Mouse (Mus musculus): ENCODE data around the gene Rap1b.

Gene Rap1b

DNA sequence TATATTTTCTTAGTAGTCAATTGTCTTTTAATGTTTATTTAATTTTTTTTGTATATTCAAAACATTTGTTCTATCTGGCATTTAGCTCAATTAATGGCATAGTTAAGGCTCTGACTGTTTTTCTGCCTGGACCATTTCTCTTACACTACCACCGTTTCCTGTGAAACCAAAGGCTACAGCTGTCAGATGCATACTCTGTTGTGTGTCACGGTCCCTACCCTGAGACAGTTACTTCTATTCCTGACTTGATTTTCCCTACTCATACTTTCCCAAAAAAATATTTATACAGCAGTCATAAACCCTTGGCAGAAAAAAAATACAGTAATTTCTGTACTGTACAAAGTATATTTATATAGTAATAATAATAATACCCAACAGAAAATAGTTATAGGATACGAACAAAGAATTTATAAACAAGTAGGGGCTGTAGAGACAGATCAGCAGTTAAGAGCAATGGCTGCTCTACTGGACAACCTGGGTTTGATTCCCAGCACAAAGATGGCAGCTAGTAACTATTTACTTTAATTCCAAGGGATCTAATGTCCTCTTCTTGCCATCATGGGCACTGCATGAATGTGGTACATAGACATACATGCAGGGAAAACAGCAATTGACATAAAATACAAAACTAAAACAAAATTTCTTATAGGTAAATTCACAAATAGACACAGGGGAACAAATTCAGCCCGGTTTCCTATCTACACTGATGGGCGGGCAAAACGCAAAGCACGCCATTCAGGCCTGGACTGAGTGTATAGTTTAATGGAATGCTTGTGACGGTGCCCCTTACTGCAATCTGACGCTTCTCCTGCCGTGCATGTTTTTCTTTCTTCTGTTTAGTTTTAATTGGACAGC is 78.3 kb downstream of the Rap1b start:
- DNase-seq, result no peak

DNA sequence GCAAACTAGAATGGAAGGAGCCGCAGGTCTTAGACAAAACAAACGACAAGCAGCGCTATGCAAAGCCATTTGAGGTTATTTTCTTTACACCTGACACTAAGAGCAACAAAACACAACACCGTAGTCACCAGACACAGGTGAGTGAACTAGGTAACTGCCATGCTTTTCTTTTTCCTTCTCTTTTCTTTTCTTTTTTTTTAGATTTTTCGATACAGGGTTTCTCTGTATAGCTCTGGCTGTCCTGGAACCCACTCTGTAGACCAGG is 79.0 kb downstream of the Rap1b start:
- no peak for DNase-seq

- no peak for DNase-seq
These were observed 79.5 kb downstream of the Rap1b start for GRCm38 (mm10) chr10:117766111-117766895.

DNA sequence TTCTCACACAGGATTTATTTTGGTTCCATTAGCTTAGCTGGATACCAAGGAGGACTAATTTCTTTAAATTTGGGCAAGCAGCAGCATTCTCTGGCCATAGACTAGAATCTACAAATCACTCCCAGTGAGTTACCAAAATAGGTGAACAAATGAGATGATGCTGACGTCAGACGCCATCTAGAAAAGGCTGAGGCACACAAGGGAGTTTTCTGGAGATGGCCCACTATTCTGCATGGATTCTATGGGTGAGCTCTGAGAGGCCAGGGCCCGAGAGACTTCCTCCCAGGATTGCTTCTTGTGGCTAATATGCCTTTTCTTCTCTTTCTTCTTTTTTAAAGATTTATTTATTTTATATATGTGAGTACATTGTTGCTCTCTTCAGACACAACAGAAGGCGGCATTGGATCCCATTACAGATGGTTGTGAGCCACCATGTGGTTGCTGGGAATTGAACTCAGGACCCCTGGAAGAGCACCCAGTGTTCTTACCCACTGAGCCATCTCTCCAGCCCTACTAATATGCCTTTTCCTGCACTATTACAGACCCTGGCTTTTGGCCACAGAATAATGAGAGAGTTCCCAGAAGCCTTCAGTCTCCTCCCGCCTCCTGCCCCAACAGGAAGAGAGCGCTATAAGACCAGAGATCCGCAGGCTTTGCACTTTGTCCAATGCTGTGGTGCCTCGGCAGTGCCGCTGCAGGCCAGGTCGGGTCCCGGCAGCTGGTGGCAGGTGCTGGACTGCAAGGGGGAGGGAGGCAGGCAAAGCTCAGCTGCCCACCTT is 80.5 kb downstream of the Rap1b start:
- no peak for DNase-seq

DNA sequence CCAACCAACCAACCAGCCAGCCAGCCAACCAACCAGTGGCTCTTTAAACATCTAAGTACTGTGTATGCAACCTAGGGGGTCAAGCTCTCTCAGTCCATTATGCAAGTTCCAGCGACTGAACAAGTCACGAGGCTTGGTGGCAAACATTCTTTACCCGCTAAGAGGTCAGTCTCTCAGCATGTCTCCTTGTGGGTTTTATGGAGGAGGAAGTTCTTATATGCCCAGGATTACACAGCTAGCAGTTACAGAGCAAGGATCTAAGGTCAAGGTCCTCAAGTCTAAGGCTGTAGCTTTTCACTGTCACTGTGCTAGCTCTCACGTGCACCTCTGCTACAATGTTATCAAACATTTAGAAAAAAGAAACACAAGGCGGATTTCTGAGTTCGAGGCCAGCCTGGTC is 81.2 kb downstream of the Rap1b start:
- DNase-seq, result no peak
